Mouse (Mus musculus) embryonic facial prominence, embryonic 10.5 days (tissue): ENCODE measurements around the gene Tubd1. TPM values are rescaled to one million over a fixed set of nuclear protein-coding genes. Genes with fewer than 3 reads are reported as not detected.

Experiments used
- DNase-seq: peaks from one replicate; pipeline ENCODE4 v3.0.0-alpha.2; 2017; ENCODE audit warnings: low spot score
- H3K27ac ChIP-seq: fragments of 300-500 bp; sonication (generic); replicated peaks from 2 replicates; pipeline ENCODE4 v1.5.1; 2016; ENCODE audit warnings: mild to moderate bottlenecking
- H3K27me3 ChIP-seq: fragments of 300-500 bp; sonication (generic); replicated peaks from 2 replicates; pipeline ENCODE4 v1.6.1; 2016; ENCODE audit warnings: low read depth, mild to moderate bottlenecking; ENCODE audit not compliant: poor library complexity, severe bottlenecking
- H3K36me3 ChIP-seq: fragments of 300-500 bp; sonication (generic); replicated peaks from 2 replicates; pipeline ENCODE4 v1.6.1; 2016; ENCODE audit warnings: mild to moderate bottlenecking, moderate library complexity
- H3K4me1 ChIP-seq: fragments of 300-500 bp; sonication (generic); 2 replicates; pipeline ENCODE4 v1.6.1; 2016
- H3K4me3 ChIP-seq: fragments of 300-500 bp; sonication (generic); 2 replicates; pipeline ENCODE4 v1.5.1; 2016; ENCODE audit warnings: mild to moderate bottlenecking, moderate library complexity
- H3K9me3 ChIP-seq: fragments of 300-500 bp; sonication (generic); 2 replicates; pipeline ENCODE4 v1.6.1; 2016; ENCODE audit warnings: mild to moderate bottlenecking
- WGBS: fragments of 180-500 bp; shearing (Covaris S2); methylation state at CpG from one replicate; pipeline ENCODE4 v1.1.7; 2016; 5-methylcytosine and 5-hydroxymethylcytosine counted together
- microRNA counts: library from miRNA; unstranded; fragments of <30 nt; microRNA quantifications from one replicate; lab custom pipeline; 2017
- microRNA-seq: library from miRNA; unstranded; fragments of <30 nt; microRNA quantifications from one replicate; pipeline ENCODE4, GENCODE M21; 2017
- polyA plus RNA-seq: library from polyadenylated mRNA; unstranded; fragments of >200 nt; fragmentation: Nextera tagmentation; extraction: Ambion mirVana; gene quantifications from 2 replicates; pipeline ENCODE4 v1.2.1, GENCODE M21; 2016

The Tubd1 gene
- polyA plus RNA-seq, 1 experiment from 2014 or later, result 13.2 TPM

GRCm38 (mm10) chr11:86611991-86612390 is 67.2 kb downstream of the Tubd1 start:
- WGBS, result 97% methylated on average over 1 of the region's 1 CpGs
- peaks cover 17% of the 10 kb centered on the region for H3K36me3 ChIP-seq
- no peaks in the 10 kb centered on the region for H3K4me1 ChIP-seq
- no peaks in the 10 kb centered on the region for H3K27me3 ChIP-seq
- H3K4me3 ChIP-seq, result no peak overlapping the region
- H3K9me3 ChIP-seq, result no peaks in the 10 kb centered on the region
- no peak overlapping the region for H3K27ac ChIP-seq
- no peak for DNase-seq

GRCm38 (mm10) chr11:86614056-86614530 is 69.3 kb downstream of the Tubd1 start:
- H3K36me3 ChIP-seq, result peaks cover 15% of the 10 kb centered on the region
- H3K27me3 ChIP-seq, result no peaks in the 10 kb centered on the region
- 74% methylated on average over 2 of the region's 2 CpGs for WGBS
- H3K9me3 ChIP-seq, result no peaks in the 10 kb centered on the region
- H3K27ac ChIP-seq, result no peak overlapping the region
- no peak for DNase-seq
- H3K4me3 ChIP-seq, result no peak overlapping the region
- no peaks in the 10 kb centered on the region for H3K4me1 ChIP-seq

- no peak for DNase-seq
- Histone ChIP-seq H3K4me1 (no peaks in the 10 kb centered on the region), H3K9me3 (no peaks in the 10 kb centered on the region), H3K27ac (no peak overlapping the region), H3K4me3 (no peak overlapping the region), H3K27me3 (no peaks in the 10 kb centered on the region), H3K36me3 (peaks cover 15% of the 10 kb centered on the region)
- 92% methylated on average over 5 of the region's 5 CpGs for WGBS
Measured at GRCm38 (mm10) chr11:86614607-86615006, 69.8 kb downstream of the Tubd1 start.

MicroRNAs within 50 kb of the gene (microRNA counts, 519-probe panel; counts per million panel counts)
- microRNA mmu-miR-21 (lab: Ali Mortazavi, UCI), result 4,285 counts per million, percentile 80 among the panel's probes with 10 or more counts

Small RNAs within 50 kb of the gene (microRNA-seq; reads per million reads assigned to microRNA genes)
- 7,400 reads per million, percentile 92 among the genes with 10 or more reads in this experiment for gene Mir21a

Other genes with a start within 250 kb of the Tubd1 start
- 7.2 and 9.3 TPM in 2 replicates for gene Med13, start 187.4 kb upstream of the Tubd1 start, polyA plus RNA-seq
- gene Rnft1, start 60.3 kb upstream of the Tubd1 start, polyA plus RNA-seq, result 23.2 and 27.0 TPM in 2 replicates
- gene Rps6kb1, start 186 bp upstream of the Tubd1 start, polyA plus RNA-seq, result 63.0 and 66.9 TPM in 2 replicates
- 84.9 and 89.9 TPM in 2 replicates for gene Vmp1, start 138.8 kb downstream of the Tubd1 start, polyA plus RNA-seq
- gene Ptrh2, start 139.0 kb downstream of the Tubd1 start, polyA plus RNA-seq, result 44.5 and 46.8 TPM in 2 replicates
- gene Cltc, start 212.6 kb downstream of the Tubd1 start, polyA plus RNA-seq, result 132 and 137 TPM in 2 replicates